Mouse (Mus musculus): ENCODE measurements around the gene Mettl14.

DNA sequence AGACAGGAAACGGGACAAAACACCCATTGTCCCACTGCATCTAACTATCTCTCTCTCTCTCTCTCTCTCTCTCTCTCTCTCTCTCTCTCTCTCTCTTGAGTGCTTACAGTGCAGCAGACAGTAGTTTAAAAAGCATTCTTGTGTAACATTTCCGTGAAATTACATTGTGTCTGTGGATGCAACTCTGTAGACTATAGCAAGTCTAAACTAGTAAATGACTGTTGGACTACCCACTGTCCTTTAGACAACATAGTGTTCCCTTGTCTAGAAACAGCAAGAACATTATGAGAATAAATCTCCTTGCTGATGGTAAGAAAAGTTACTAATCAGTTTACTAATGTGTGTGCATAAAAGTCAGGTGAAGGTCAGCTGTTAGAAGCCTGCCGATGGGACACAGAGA is 47.5 kb upstream of the Mettl14 start:
- TF ChIP-seq CTCF (IDR thresholded peaks at IDR 0.05): no peak
- TF ChIP-seq POLR2A (IDR thresholded peaks at IDR 0.05; ENCODE audit: insufficient read depth, low read depth, low read length): no peak

All from heart, adult 2 months (tissue).